13 mouse cellular contexts compared by ENCODE assay signal in genomic region chr17:74245284-74245683, GRCm38 (mm10). TPM values are rescaled to one million over a fixed set of nuclear protein-coding genes. Genes with fewer than 3 reads are reported as not detected.
DNase-seq lines count a peak whose midpoint lies in the region; ATAC-seq and TF ChIP-seq lines count a peak whose summit lies in the region.
"Had no signal": no experiment of that assay in that cellular context is flagged by ENCODE, and none has a peak within 500 bp of the region (broad histone marks: within the 10 kb centered on the region; RNA-seq: fewer than 3 reads in every experiment).

No protein-coding gene starts in this region.

- no peak for TF ChIP-seq CTCF in lung, adult 2 months (IDR thresholded peaks at IDR 0.05; ENCODE audit: insufficient read depth, low read length)

- H3K4me3 ChIP-seq in lung, adult 2 months (replicated peaks; ENCODE audit: extremely low read depth, low read depth, low read length) = no peak overlapping the region
- no peak overlapping the region for H3K4me3 ChIP-seq in heart, embryonic 14.5 days (ENCODE audit: control insufficient read depth in 1 of 2, insufficient read depth in 1 of 2, low read depth in 1 of 2, low read length in 2 of 2)
- no peak overlapping the region for H3K4me3 ChIP-seq in kidney, embryonic 16.5 days (ENCODE audit: low read length)

- H3K27ac ChIP-seq in heart, embryonic 14.5 days (replicated peaks in 1 of 2; ENCODE audit: control insufficient read depth in 1 of 2, insufficient read depth in 1 of 2, low read depth in 2 of 2, low read length in 2 of 2) = 0 out of 4 replicates have a peak overlapping the region, but pooled peaks of 1 of the 2 experiments have one; percentile 1
- no peak overlapping the region for H3K27ac ChIP-seq in kidney, embryonic 16.5 days (ENCODE audit: low read length)

- DNase-seq in lung, postnatal 14 days = peak; percentile 12
- DNase-seq in lung, adult 2 months = no peak
- DNase-seq in embryo, embryonic 9.5 days (ENCODE audit: extremely low spot score) = peak; percentile 18
- DNase-seq in yolk sac, embryonic 10.5 days (ENCODE audit: low spot score) = peak; percentile 34
- DNase-seq in natural killer cell, adult 2 months (ENCODE audit: low spot score in 2 of 2) = no peak
- no peak for DNase-seq in right cerebral cortex, adult 18-20 months
- DNase-seq: cerebellum, postnatal 10 days; liver; spleen, adult 18-20 months had no signal

- H3K9me3 ChIP-seq in heart, embryonic 14.5 days (ENCODE audit: control insufficient read depth, low read length) = no peaks in the 10 kb centered on the region
- no peaks in the 10 kb centered on the region for H3K9me3 ChIP-seq in kidney, embryonic 16.5 days (ENCODE audit: low read length)

- H3K4me2 ChIP-seq in heart, embryonic 14.5 days (ENCODE audit: low read length) = peak overlapping the region; percentile 9; the same call in 1 of the 2 replicates
- H3K4me2 ChIP-seq in kidney, embryonic 16.5 days (replicated peaks; ENCODE audit: low read depth, low read length) = no peak overlapping the region
- H3K4me2 ChIP-seq: midbrain, embryonic 11.5 days had no signal

- peaks cover 10% of the 10 kb centered on the region; the same call in 1 of the 2 replicates for H3K36me3 ChIP-seq in heart, embryonic 14.5 days (ENCODE audit: control insufficient read depth, insufficient read depth, low read length)
- 0 out of 2 replicates have a peak, but pooled peaks cover 10% of the 10 kb centered on the region for H3K36me3 ChIP-seq in kidney, embryonic 16.5 days (ENCODE audit: insufficient read depth, low read length)

- H3K27me3 ChIP-seq in heart, embryonic 14.5 days (ENCODE audit: control insufficient read depth, insufficient read depth, low read length) = no peaks in the 10 kb centered on the region
- no peaks in the 10 kb centered on the region for H3K27me3 ChIP-seq in kidney, embryonic 16.5 days (ENCODE audit: insufficient read depth, low read length)

- WGBS in lung, adult 2 months = 66% methylated on average over 1 of the region's 1 CpGs
- 32% methylated on average over 1 of the region's 1 CpGs for whole genome bisulfite sequencing in heart, embryonic 14.5 days
- 61% methylated on average over 1 of the region's 1 CpGs for WGBS in kidney, embryonic 16.5 days

- no peak for ATAC-seq in heart, embryonic 14.5 days (ENCODE audit: insufficient number of reproducible peaks, insufficient read depth, low FRiP score, low read depth)
- no peak for ATAC-seq in kidney, embryonic 16.5 days (ENCODE audit: low FRiP score, low TSS enrichment)
- ATAC-seq: forebrain, embryonic 14.5 days had no signal

- no peaks in the 10 kb centered on the region for H3K4me1 ChIP-seq in lung, adult 2 months (ENCODE audit: control insufficient read depth, insufficient read depth, low read length)
- peaks cover 2 to 6% of the 10 kb centered on the region in 2 experiments; a peak in 1 of 4 replicates for H3K4me1 ChIP-seq in heart, embryonic 14.5 days (ENCODE audit: control insufficient read depth in 2 of 2, insufficient read depth in 2 of 2, low read length in 2 of 2)
- no peaks in the 10 kb centered on the region for H3K4me1 ChIP-seq in kidney, embryonic 16.5 days (ENCODE audit: insufficient read depth, low read length)

- TF ChIP-seq POLR2A in lung, adult 2 months (IDR thresholded peaks at IDR 0.05; ENCODE audit: borderline replicate concordance, extremely low read depth, low read depth, low read length) = no peak

- H3K9ac ChIP-seq in heart, embryonic 14.5 days (ENCODE audit: low read length) = no peak overlapping the region
- H3K9ac ChIP-seq in kidney, embryonic 16.5 days (replicated peaks; ENCODE audit: low read length) = no peak overlapping the region

RNA-seq across cellular contexts. Expression of gene Memo1, which starts 50.0 kb away (rescaled TPM):
- 18.2 and 23.3 TPM in 2 replicates for polyA plus RNA-seq in lung, adult 2 months (2012; rRNA removed)
- 77.4 and 80.7 TPM in 2 replicates for polyA plus RNA-seq in heart, embryonic 14.5 days (2014; fragmentation: Nextera tagmentation; extraction: Ambion mirVana)
- polyA plus RNA-seq in kidney, embryonic 16.5 days (2015; fragmentation: Nextera tagmentation; extraction: Ambion mirVana) = 76.6 and 81.1 TPM in 2 replicates

Comparison
In these comparisons a context has a peak if more than half of its experiments do, and no peak if none do; other contexts are left out.
1. DNase-seq: peak in lung, postnatal 14 days (single experiment), embryo, embryonic 9.5 days (single experiment) and yolk sac, embryonic 10.5 days (single experiment); none in lung, adult 2 months (single experiment), natural killer cell, adult 2 months (0 of 2) and right cerebral cortex, adult 18-20 months (single experiment).